Mouse (Mus musculus): ENCODE results near the gene Utp11. TPM values are rescaled to one million over a fixed set of nuclear protein-coding genes. Genes with fewer than 3 reads are reported as not detected.

The Utp11 gene
- total and polyA plus RNA-seq, 2 experiments from 2014 or later, result 4.0 to 31.2 TPM

DNA sequence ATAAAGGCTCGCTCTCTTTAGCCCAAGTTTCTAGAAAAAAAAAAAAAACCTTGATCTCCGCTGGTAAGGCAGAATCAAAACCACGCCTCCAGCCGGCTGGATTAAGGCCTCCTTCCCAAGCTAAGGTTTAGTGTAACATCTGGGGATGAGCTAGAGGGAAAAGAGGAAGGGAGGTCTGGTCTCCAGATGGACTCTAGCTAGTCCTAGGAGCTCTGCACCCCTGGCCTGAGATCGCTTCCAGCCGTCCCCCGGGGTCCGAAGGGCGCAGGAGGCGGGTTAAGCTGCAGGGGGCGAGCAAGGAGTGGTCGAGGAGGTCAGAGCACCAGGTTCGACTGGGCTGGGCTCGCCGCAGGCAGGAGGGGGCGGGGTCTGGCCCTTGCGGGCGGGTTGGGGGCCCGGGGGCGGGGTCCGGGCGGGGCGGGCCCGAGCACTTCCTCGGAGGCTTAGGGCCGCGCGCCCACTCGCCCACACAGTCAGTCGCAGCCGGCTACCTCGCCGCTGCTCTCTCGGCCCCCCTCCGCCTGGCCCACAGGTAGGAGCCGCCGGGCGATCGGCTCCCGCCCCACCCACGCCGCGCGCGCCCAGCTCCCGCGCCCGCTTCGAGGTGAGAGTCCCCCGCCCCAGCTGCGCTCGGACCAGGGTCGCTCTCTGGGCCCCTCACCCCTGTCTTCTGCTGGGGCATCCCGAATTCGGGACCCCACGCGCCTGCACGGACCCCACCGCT, 7.0 kb upstream of the Utp11 start, which contains the start of gene Fhl3:
Fhl3 (plus strand) TSS at position 454 of the 724 bp plus-strand sequence.
- Histone ChIP-seq H3K36me3 (ENCODE audit: insufficient read depth, low read length) (no peaks in the 10 kb centered on the region), H3K4me2 (ENCODE audit: low read depth, low read length) (peak within 1 kb of the TSS; percentile 97), H3K27ac (peak within 1 kb of the TSS; percentile 54; the same call in 1 of the 2 replicates), H3K4me3 (ENCODE audit: low read length) (peak within 1 kb of the TSS; percentile 65), H3K4me1 (ENCODE audit: insufficient read depth, low read length) (0 out of 2 replicates have a peak, but pooled peaks cover 3% of the 10 kb centered on the region), H3K9me3 (ENCODE audit: low read length) (no peaks in the 10 kb centered on the region), H3K27me3 (ENCODE audit: insufficient read depth, low read length) (no peaks in the 10 kb centered on the region), H3K9ac (replicated peaks; ENCODE audit: low read length) (peak within 1 kb of the TSS; percentile 54)
- 1% methylated on average over 38 of the region's 59 CpGs for WGBS
- no peak for DNase-seq (ENCODE audit: low spot score)
- TF ChIP-seq CTCF (IDR thresholded peaks at IDR 0.05; ENCODE audit: low read depth), result no peak
- ATAC-seq, result no peak

DNA sequence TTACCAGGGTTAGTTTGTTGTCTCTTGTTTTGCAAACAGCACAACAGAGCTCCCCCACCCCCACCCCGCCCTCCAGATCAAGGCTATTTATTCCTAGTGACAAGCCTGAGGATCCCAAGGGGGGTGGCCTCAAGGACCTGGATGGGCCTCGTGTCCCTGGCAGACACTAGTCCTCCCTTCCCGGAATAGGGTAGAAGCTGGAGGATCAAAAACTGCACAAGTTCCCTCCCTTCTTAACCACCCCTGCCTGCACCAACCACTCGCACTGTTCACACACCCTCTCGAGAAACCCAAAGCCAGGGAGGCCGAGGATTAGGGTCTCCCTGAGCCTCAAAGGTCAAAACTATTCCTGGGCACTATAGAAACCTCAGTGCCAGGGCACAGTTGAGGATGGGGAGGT, 6.4 kb upstream of the Utp11 start:
- 17% methylated on average over 6 of the region's 6 CpGs for WGBS
- no peaks in the 10 kb centered on the region for H3K9me3 ChIP-seq (ENCODE audit: low read length)
- ATAC-seq, result no peak
- H3K27ac ChIP-seq, result no peak overlapping the region
- no peak overlapping the region for H3K9ac ChIP-seq (replicated peaks; ENCODE audit: low read length)
- H3K4me3 ChIP-seq (ENCODE audit: low read length), result peak overlapping the region; percentile 65; the same call in 1 of the 2 replicates
- H3K4me1 ChIP-seq (ENCODE audit: insufficient read depth, low read length), result 0 out of 2 replicates have a peak, but pooled peaks cover 3% of the 10 kb centered on the region
- no peak for TF ChIP-seq CTCF (IDR thresholded peaks at IDR 0.05; ENCODE audit: low read depth)
- H3K27me3 ChIP-seq (ENCODE audit: insufficient read depth, low read length), result no peaks in the 10 kb centered on the region
- H3K36me3 ChIP-seq (ENCODE audit: insufficient read depth, low read length), result no peaks in the 10 kb centered on the region
- no peak for DNase-seq (ENCODE audit: low spot score)
- H3K4me2 ChIP-seq (ENCODE audit: low read depth, low read length), result peak overlapping the region; percentile 97

DNA sequence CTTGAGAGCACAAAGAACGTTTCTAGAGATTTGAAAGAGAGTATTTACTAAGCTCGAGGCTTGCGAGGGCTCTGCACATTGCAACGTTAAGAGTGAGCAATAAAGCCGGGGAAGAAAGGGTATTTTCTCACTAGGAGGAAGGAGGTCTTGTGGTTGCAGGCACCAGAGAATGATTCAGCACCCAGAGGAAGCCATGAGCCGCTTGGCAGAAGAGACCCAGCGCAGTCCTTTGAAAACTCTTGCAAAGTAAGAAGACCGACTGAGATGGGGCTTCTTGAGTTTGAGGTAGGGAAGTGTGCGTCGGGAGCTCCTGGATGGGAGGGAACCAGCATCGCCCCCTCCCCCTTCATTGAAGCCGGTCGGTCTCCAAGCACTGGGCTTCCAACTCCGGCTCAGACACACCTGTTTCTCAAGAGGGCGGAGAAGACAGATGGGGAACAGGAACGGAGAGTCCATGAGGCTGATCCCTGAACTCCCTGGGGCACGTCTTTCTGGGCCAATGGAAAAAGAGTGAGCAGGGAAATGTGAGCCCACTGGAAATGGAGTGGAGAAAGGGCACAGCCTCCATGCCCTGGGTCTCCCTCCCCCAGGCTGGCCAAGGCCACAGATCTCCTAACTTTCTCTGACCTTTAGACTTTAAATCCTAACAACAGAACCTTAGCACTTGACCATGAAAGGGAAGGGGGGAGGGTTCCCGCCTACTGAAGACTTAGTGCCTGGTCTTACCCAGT, 2.6 kb upstream of the Utp11 start:
- ATAC-seq (no peak), DNase-seq (ENCODE audit: low spot score) (no peak)
- Histone ChIP-seq H3K27me3 (ENCODE audit: insufficient read depth, low read length) (no peaks in the 10 kb centered on the region), H3K9ac (replicated peaks; ENCODE audit: low read length) (no peak overlapping the region), H3K9me3 (ENCODE audit: low read length) (no peaks in the 10 kb centered on the region), H3K4me1 (ENCODE audit: insufficient read depth, low read length) (0 out of 2 replicates have a peak, but pooled peaks cover 6% of the 10 kb centered on the region), H3K27ac (no peak overlapping the region), H3K36me3 (ENCODE audit: insufficient read depth, low read length) (no peaks in the 10 kb centered on the region), H3K4me3 (ENCODE audit: low read length) (no peak overlapping the region), H3K4me2 (ENCODE audit: low read depth, low read length) (no peak overlapping the region)
- 16% methylated on average over 18 of the region's 18 CpGs for WGBS
- TF ChIP-seq CTCF (IDR thresholded peaks at IDR 0.05; ENCODE audit: low read depth), result no peak

DNA sequence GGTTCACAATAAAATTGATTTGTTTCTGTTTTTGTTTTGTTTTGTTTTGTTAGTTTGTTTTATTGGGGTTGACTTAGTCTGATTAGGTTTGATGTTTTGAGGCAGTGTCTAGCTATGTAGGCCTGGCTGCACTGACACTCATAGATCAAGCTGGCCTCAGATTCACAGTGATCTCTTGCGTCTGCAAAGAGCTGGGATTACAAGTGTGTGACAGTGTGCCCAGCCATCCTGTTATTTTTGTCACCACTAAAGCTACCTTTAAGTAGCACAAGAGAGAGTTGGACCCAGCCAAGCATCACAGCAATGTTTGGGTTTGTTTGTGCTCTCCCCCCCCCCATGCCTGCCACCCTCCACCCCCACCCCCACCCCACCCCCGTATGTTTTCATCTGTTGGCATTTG, 1.2 kb upstream of the Utp11 start:
- Histone ChIP-seq H3K4me2 (ENCODE audit: low read depth, low read length) (no peak overlapping the region), H3K4me3 (ENCODE audit: low read length) (no peak overlapping the region), H3K27ac (no peak overlapping the region), H3K4me1 (ENCODE audit: insufficient read depth, low read length) (0 out of 2 replicates have a peak, but pooled peaks cover 5% of the 10 kb centered on the region), H3K36me3 (ENCODE audit: insufficient read depth, low read length) (no peaks in the 10 kb centered on the region), H3K9me3 (ENCODE audit: low read length) (no peaks in the 10 kb centered on the region), H3K9ac (replicated peaks; ENCODE audit: low read length) (no peak overlapping the region), H3K27me3 (ENCODE audit: insufficient read depth, low read length) (no peaks in the 10 kb centered on the region)
- ATAC-seq, result no peak
- no peak for DNase-seq (ENCODE audit: low spot score)
- WGBS, result 90% methylated on average over 2 of the region's 2 CpGs
- TF ChIP-seq CTCF (IDR thresholded peaks at IDR 0.05; ENCODE audit: low read depth), result no peak

DNA sequence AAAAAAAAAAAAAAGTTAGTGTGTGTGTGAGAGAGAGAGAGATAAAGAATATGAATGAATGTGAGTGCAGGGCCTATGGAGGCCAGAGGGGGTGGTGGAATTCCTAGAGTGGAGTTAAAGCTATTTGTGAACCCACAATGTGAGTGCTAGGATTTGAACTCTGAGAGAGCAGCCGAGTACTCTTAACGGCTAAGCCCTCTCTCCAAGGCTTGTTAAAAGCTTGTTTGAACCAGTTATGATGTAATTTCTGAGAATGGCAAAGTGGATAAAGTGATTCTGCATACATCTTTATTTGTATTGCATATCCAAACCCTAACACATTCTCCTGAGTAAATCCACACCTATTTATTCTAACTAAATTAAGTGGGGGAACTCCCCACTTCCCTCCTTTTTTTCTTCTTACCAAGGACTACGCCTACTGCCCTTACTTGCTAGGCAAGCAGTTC, 961 bp downstream of the Utp11 start:
- H3K9ac ChIP-seq (replicated peaks; ENCODE audit: low read length), result peak overlapping the region; percentile 81
- WGBS, result 82% methylated on average over 3 of the region's 3 CpGs
- H3K4me3 ChIP-seq (ENCODE audit: low read length), result peak overlapping the region; percentile 79
- H3K27me3 ChIP-seq (ENCODE audit: insufficient read depth, low read length), result no peaks in the 10 kb centered on the region
- DNase-seq (ENCODE audit: low spot score) (no peak), ATAC-seq (no peak)
- TF ChIP-seq CTCF (IDR thresholded peaks at IDR 0.05; ENCODE audit: low read depth), result no peak
- peak overlapping the region; percentile 86 for H3K4me2 ChIP-seq (ENCODE audit: low read depth, low read length)
- 0 out of 2 replicates have a peak, but pooled peaks cover 5% of the 10 kb centered on the region for H3K4me1 ChIP-seq (ENCODE audit: insufficient read depth, low read length)
- H3K27ac ChIP-seq, result no peak overlapping the region
- no peaks in the 10 kb centered on the region for H3K9me3 ChIP-seq (ENCODE audit: low read length)
- H3K36me3 ChIP-seq (ENCODE audit: insufficient read depth, low read length), result 0 out of 2 replicates have a peak, but pooled peaks cover 3% of the 10 kb centered on the region

DNA sequence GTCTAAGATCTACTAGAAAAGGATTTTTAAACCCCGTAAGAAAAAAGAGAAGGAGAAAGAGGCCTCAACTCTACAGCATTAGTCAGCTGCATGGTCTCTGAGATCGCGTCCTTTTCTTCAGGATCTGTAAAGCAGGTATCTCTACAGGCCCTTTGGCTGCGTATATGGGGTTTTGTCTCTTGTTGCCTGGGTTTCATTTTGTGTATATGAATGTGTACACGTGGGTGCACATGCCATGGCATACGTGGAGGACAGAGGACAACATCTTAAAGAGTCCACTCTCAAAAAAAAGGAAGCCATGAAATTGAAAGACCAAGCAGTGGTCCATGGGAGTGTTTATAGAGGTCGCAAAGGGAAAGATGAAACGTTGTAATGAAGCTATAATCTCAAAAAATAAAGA, 1.9 kb downstream of the Utp11 start:
- H3K27ac ChIP-seq, result no peak overlapping the region
- WGBS, result 82% methylated on average over 8 of the region's 8 CpGs
- H3K36me3 ChIP-seq (ENCODE audit: insufficient read depth, low read length), result 0 out of 2 replicates have a peak, but pooled peaks cover 4% of the 10 kb centered on the region
- no peaks in the 10 kb centered on the region for H3K27me3 ChIP-seq (ENCODE audit: insufficient read depth, low read length)
- 0 out of 2 replicates have a peak, but pooled peaks cover 5% of the 10 kb centered on the region for H3K4me1 ChIP-seq (ENCODE audit: insufficient read depth, low read length)
- ATAC-seq (no peak), DNase-seq (ENCODE audit: low spot score) (no peak)
- H3K9me3 ChIP-seq (ENCODE audit: low read length), result no peaks in the 10 kb centered on the region
- H3K4me2 ChIP-seq (ENCODE audit: low read depth, low read length), result no peak overlapping the region
- H3K4me3 ChIP-seq (ENCODE audit: low read length), result no peak overlapping the region
- H3K9ac ChIP-seq (replicated peaks; ENCODE audit: low read length), result no peak overlapping the region
- no peak for TF ChIP-seq CTCF (IDR thresholded peaks at IDR 0.05; ENCODE audit: low read depth)
